Mouse (Mus musculus): ENCODE measurements at regions not wholly inside any gene's neighbourhood (a gene's known extent, or its start where the extent isn't known, plus 50 kb on each side); places are given as distances from the start of the nearest gene placed in this dataset.

DNA sequence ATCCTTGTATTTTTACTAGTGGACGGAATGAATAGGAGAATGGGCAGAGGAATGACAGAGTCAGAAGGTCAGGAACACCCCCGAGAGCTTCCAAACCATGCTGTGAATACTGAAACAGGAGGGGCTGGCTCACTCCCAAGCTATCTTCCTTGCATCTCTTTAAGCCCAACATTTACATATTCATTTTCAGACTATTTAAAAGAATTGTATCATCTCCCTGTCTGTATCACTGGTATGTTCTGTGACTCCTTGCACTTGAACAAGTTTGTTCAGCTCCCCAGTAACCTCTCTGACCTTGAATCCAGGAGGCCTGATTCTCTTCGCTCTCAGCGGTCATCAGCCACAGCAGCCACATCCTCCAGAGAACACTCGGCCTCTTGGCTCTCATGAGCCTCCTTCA is 132.4 kb upstream of the Rora start:
- Histone ChIP-seq H3K4me3 (replicated peaks; ENCODE audit: low read length) (no peak overlapping the region), H3K9me3 (ENCODE audit: low read length) (no peaks in the 10 kb centered on the region), H3K4me1 (replicated peaks; ENCODE audit: low read depth, low read length) (peaks cover 20% of the 10 kb centered on the region), H3K36me3 (ENCODE audit: insufficient read depth, low read length) (no peaks in the 10 kb centered on the region), H3K27me3 (ENCODE audit: insufficient read depth, low read length) (no peaks in the 10 kb centered on the region)
- TF ChIP-seq POU5F1 (IDR thresholded peaks at IDR 0.05; ENCODE audit: borderline replicate concordance, low read length) (no peak), NANOG (IDR thresholded peaks at IDR 0.05; ENCODE audit: borderline replicate concordance, low read length) (no peak), CTCF (conservative IDR thresholded peaks at IDR 0.05; ENCODE audit: low read length) (no peak)

DNA sequence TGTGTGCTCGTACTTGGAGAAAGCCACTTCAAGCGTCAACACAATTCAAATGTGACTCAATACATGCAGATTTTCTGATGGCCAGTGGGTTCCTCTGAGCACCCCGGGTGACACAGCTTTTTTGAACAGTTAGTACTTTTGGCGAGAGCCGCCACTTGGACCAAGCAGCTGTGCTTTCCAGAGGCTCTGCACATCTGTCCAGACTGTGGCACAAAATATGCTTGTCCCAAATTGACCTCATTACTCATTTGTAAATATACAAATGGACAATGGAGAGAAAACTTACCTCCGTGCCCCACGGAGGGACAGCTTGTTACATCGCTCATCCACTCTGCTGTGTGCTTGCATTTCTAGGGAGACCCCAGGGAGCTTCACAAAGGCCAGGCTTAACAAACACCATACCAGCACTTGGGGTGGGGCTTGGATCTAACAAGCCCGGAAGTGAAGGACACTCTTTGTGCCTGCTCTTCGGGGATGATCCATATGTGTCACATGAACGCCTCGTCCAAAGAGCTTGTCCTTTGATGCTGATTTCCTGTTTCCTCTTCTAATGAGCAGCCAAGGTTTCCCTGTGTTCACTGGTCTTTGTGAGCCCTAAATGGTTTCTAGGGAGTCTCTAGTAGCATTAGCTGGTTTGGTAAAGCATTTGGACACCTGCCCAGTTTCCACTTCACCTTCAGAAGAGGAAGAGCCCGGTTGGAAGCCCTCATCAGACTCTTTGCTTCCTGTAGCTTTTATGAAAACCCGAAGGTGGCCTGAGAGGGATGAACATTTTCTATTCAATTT is 91.6 kb upstream of the Rora start:
- H3K36me3 ChIP-seq (ENCODE audit: insufficient read depth, low read length), result no peaks in the 10 kb centered on the region
- H3K9me3 ChIP-seq (ENCODE audit: low read length), result no peaks in the 10 kb centered on the region
- H3K27me3 ChIP-seq (ENCODE audit: insufficient read depth, low read length), result no peaks in the 10 kb centered on the region
- H3K4me1 ChIP-seq (replicated peaks; ENCODE audit: low read depth, low read length), result peaks cover 5% of the 10 kb centered on the region
- TF ChIP-seq CTCF (conservative IDR thresholded peaks at IDR 0.05; ENCODE audit: low read length) (no peak), POU5F1 (IDR thresholded peaks at IDR 0.05; ENCODE audit: borderline replicate concordance, low read length) (no peak), NANOG (IDR thresholded peaks at IDR 0.05; ENCODE audit: borderline replicate concordance, low read length) (no peak)
- H3K4me3 ChIP-seq (replicated peaks; ENCODE audit: low read length), result no peak overlapping the region

DNA sequence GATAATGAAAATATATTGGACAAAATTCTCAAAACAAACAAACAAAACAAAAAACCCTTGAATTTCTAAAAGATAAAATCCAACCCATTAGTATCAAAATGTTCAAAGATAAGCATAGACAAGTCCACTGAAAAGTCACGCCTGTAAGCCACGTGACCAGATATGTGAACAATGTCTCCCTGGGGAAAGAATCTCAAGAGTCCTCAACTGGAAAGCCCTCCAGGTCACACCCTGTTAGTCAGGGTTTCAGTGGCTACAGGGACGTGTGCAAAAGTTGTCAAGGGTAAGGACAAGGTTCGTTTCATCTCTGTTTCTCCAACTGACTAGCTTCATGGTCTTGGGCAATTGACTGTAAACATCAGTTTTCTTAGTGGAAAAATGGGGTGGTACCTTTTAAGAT is 90.4 kb upstream of the Rora start:
- Histone ChIP-seq H3K4me1 (replicated peaks; ENCODE audit: low read depth, low read length) (peaks cover 5% of the 10 kb centered on the region), H3K27me3 (ENCODE audit: insufficient read depth, low read length) (no peaks in the 10 kb centered on the region), H3K4me3 (replicated peaks; ENCODE audit: low read length) (no peak overlapping the region), H3K9me3 (ENCODE audit: low read length) (no peaks in the 10 kb centered on the region), H3K36me3 (ENCODE audit: insufficient read depth, low read length) (no peaks in the 10 kb centered on the region)
- TF ChIP-seq NANOG (IDR thresholded peaks at IDR 0.05; ENCODE audit: borderline replicate concordance, low read length), result no peak
- TF ChIP-seq CTCF (conservative IDR thresholded peaks at IDR 0.05; ENCODE audit: low read length), result no peak
- no peak for TF ChIP-seq POU5F1 (IDR thresholded peaks at IDR 0.05; ENCODE audit: borderline replicate concordance, low read length)

DNA sequence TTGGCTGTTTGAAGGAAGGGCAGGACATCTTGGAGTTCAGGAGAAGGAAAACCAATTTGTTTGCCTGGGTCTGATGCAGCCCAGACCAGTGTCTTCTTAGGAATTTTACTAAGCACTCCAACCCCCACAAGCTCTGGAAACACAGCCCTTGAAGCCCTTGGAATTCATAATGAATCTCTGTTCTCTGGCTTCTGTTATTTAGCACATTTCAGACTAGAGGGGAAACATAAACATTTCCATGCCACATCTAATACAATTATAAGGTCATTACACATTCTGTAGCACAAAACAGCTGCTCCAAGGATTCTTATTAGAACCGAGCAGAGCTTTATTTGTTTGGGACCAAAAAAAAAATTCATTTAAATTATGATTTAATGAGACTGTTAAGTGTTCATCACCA is 67.8 kb upstream of the Rora start:
- H3K4me3 ChIP-seq (replicated peaks; ENCODE audit: low read length), result no peak overlapping the region
- H3K4me1 ChIP-seq (replicated peaks; ENCODE audit: low read depth, low read length), result no peaks in the 10 kb centered on the region
- H3K27me3 ChIP-seq (ENCODE audit: insufficient read depth, low read length), result no peaks in the 10 kb centered on the region
- H3K36me3 ChIP-seq (ENCODE audit: insufficient read depth, low read length), result no peaks in the 10 kb centered on the region
- TF ChIP-seq POU5F1 (IDR thresholded peaks at IDR 0.05; ENCODE audit: borderline replicate concordance, low read length) (no peak), CTCF (conservative IDR thresholded peaks at IDR 0.05; ENCODE audit: low read length) (no peak), NANOG (IDR thresholded peaks at IDR 0.05; ENCODE audit: borderline replicate concordance, low read length) (no peak)
- H3K9me3 ChIP-seq (ENCODE audit: low read length), result peaks cover 11% of the 10 kb centered on the region; the same call in 1 of the 2 replicates

DNA sequence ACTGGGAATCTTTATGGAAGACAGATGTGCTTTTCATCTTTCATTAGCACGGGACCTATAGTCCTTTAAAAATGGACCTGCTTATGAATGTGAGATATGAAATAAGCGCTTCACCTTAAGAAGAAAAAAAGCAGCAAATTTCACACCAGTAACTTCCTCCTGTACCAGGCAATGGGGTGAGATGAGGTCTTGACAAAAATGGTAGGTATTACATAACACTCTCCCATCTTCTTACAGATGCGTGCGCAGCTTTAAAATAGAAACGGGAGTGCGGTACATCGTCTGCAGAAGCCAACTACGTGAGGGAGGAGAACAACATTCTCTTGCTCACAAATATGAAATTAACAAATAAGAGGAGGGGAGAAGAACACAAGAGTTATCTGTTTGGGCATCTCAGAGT is 62.6 kb upstream of the Rora start:
- H3K4me3 ChIP-seq (replicated peaks; ENCODE audit: low read length), result no peak overlapping the region
- no peaks in the 10 kb centered on the region for H3K9me3 ChIP-seq (ENCODE audit: low read length)
- H3K27me3 ChIP-seq (ENCODE audit: insufficient read depth, low read length), result no peaks in the 10 kb centered on the region
- no peaks in the 10 kb centered on the region for H3K36me3 ChIP-seq (ENCODE audit: insufficient read depth, low read length)
- TF ChIP-seq CTCF (conservative IDR thresholded peaks at IDR 0.05; ENCODE audit: low read length) (no peak), NANOG (IDR thresholded peaks at IDR 0.05; ENCODE audit: borderline replicate concordance, low read length) (no peak), POU5F1 (IDR thresholded peaks at IDR 0.05; ENCODE audit: borderline replicate concordance, low read length) (no peak)
- H3K4me1 ChIP-seq (replicated peaks; ENCODE audit: low read depth, low read length), result no peaks in the 10 kb centered on the region

DNA sequence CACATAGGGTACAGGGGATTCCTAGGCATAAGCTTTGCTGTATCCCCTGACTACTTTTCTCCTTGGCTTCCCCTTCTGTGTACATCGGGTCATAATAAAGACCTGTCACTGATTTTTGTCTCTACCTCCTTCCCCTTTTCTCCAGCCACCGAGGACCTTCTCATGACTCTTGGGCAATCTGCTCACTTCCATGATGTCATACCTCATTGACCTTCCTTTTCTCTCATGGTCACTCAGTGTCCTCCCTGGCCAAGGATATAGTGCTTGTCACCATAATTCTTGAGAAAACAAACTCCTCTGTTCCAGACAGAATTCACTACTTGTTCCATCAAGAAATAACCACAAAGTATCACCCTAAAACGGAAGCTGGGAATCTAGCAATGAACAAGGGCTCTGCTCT is 60.6 kb upstream of the Rora start:
- Histone ChIP-seq H3K36me3 (ENCODE audit: insufficient read depth, low read length) (no peaks in the 10 kb centered on the region), H3K9me3 (ENCODE audit: low read length) (no peaks in the 10 kb centered on the region), H3K4me1 (replicated peaks; ENCODE audit: low read depth, low read length) (no peaks in the 10 kb centered on the region), H3K4me3 (replicated peaks; ENCODE audit: low read length) (no peak overlapping the region), H3K27me3 (ENCODE audit: insufficient read depth, low read length) (no peaks in the 10 kb centered on the region)
- TF ChIP-seq CTCF (conservative IDR thresholded peaks at IDR 0.05; ENCODE audit: low read length) (no peak), POU5F1 (IDR thresholded peaks at IDR 0.05; ENCODE audit: borderline replicate concordance, low read length) (no peak), NANOG (IDR thresholded peaks at IDR 0.05; ENCODE audit: borderline replicate concordance, low read length) (no peak)

DNA sequence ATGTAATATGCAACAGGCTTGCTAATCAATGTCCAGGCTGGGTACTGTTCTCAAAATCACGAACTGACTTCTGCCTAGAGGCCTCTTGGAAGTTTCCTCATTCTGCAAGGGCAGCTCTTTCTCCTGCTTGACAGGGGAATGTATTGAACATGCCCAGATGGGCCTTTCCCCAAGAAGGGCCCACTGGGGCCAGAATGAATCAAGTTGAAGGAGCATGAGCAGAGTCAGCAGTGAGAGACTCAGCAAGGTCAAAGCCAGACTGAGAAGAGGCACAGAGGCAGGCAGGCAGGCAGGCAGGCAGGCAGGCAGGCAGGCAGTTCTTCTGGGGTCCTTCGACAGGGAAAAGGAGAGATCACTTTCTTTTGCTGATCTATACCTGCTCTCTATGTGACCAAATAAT is 59.0 kb upstream of the Rora start:
- Histone ChIP-seq H3K36me3 (ENCODE audit: insufficient read depth, low read length) (no peaks in the 10 kb centered on the region), H3K9me3 (ENCODE audit: low read length) (no peaks in the 10 kb centered on the region), H3K27me3 (ENCODE audit: insufficient read depth, low read length) (no peaks in the 10 kb centered on the region), H3K4me3 (replicated peaks; ENCODE audit: low read length) (no peak overlapping the region), H3K4me1 (replicated peaks; ENCODE audit: low read depth, low read length) (no peaks in the 10 kb centered on the region)
- no peak for TF ChIP-seq CTCF (conservative IDR thresholded peaks at IDR 0.05; ENCODE audit: low read length)
- no peak for TF ChIP-seq POU5F1 (IDR thresholded peaks at IDR 0.05; ENCODE audit: borderline replicate concordance, low read length)
- TF ChIP-seq NANOG (IDR thresholded peaks at IDR 0.05; ENCODE audit: borderline replicate concordance, low read length), result no peak
